Mouse (Mus musculus) neural tube, embryonic 15.5 days (tissue): ENCODE results near the gene Rfx3. TPM values are rescaled to one million over a fixed set of nuclear protein-coding genes. Genes with fewer than 3 reads are reported as not detected.

Experiments
- ATAC-seq: fragments of 200-750 bp; cut with Nextera tagmentation; 2 replicates; pipeline ENCODE4 v1.8.0; 2017; ENCODE audit warnings: mild to moderate bottlenecking, moderate TSS enrichment, moderate library complexity; ENCODE audit not compliant: low FRiP score
- H3K27ac ChIP-seq: fragments of 300-500 bp; sonication (generic); replicated peaks from 2 replicates; pipeline ENCODE4 v1.5.1; 2015; ENCODE audit warnings: mild to moderate bottlenecking, inconsistent platforms
- H3K27me3 ChIP-seq: fragments of 300-500 bp; sonication (generic); replicated peaks from 2 replicates; pipeline ENCODE4 v1.6.1; 2015; ENCODE audit warnings: inconsistent platforms
- H3K36me3 ChIP-seq: fragments of 300-500 bp; sonication (generic); 2 replicates; pipeline ENCODE4 v1.6.1; 2015; ENCODE audit warnings: inconsistent platforms
- H3K4me1 ChIP-seq: fragments of 300-500 bp; sonication (generic); 2 replicates; pipeline ENCODE4 v1.6.1; 2015; ENCODE audit warnings: inconsistent platforms
- H3K4me2 ChIP-seq: fragments of 300-500 bp; sonication (generic); 2 replicates; pipeline ENCODE4 v1.6.1; 2015; ENCODE audit warnings: inconsistent platforms, mild to moderate bottlenecking, moderate library complexity
- H3K4me3 ChIP-seq: fragments of 300-500 bp; sonication (generic); replicated peaks from 2 replicates; pipeline ENCODE4 v1.5.1; 2015; ENCODE audit warnings: mild to moderate bottlenecking, inconsistent platforms
- H3K9ac ChIP-seq: fragments of 300-500 bp; sonication (generic); replicated peaks from 2 replicates; pipeline ENCODE4 v1.6.1; 2015; ENCODE audit warnings: mild to moderate bottlenecking, inconsistent platforms
- H3K9me3 ChIP-seq: fragments of 300-500 bp; sonication (generic); replicated peaks from 2 replicates; pipeline ENCODE4 v1.6.1; 2016; ENCODE audit warnings: inconsistent platforms
- WGBS: fragments of 180-500 bp; shearing (Covaris S2); methylation state at CpG from one replicate; pipeline ENCODE4 v1.1.7; 2015; ENCODE audit warnings: mixed read lengths; 5-methylcytosine and 5-hydroxymethylcytosine counted together
- polyA plus RNA-seq: library from polyadenylated mRNA; unstranded; fragments of >200 nt; fragmentation: Nextera tagmentation; extraction: Ambion mirVana; gene quantifications from 2 replicates; pipeline ENCODE4 v1.2.1, GENCODE M21; 2015

Gene Rfx3
- polyA plus RNA-seq, 1 experiment from 2014 or later: 19.1 TPM

DNA sequence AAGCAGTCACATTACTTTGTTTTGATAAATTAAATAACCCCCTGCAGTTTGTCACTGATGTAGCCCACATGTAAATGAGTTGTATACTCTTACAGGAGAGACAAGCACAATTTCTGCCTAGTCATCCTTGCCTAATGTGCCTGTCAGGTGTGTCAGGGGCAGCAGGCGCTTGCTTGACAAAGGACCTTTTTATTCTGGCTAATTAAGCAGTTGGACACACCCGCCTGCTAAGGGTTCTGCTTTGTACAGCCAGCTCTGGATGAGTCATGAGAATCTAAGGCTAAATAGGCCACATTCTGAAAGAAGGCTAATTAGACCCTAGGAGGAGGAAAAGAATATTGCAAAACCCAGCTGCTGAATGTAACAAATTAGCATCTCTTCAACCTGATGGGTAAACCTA lies 106.3 kb downstream of the Rfx3 start:
- Histone ChIP-seq H3K4me1 (peaks cover 12% of the 10 kb centered on the region), H3K9ac (no peak overlapping the region), H3K27ac (no peak overlapping the region), H3K27me3 (no peaks in the 10 kb centered on the region), H3K36me3 (no peaks in the 10 kb centered on the region), H3K9me3 (no peaks in the 10 kb centered on the region), H3K4me2 (no peak overlapping the region), H3K4me3 (no peak overlapping the region)
- 15% methylated on average over 2 of the region's 2 CpGs for WGBS
- ATAC-seq: peak; percentile 69

DNA sequence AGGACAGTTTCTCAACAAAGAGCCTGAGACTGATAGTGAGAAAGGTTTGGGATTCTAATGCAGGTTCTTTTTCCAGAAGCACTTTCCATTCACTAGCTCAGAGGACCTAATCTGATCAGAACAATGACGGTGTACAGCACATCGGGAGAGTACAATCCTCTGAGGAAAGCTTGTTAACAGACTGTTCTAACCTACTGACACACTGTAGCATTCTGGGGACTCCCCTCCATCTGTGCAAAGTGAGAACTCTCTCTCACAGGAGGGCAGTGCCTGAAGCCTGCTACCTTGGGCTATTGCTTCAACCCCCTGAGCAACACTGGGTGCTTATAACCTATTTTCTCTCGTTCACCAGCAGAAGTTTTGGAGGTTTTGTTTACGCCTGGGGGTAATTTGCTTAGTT lies 106.8 kb downstream of the Rfx3 start:
- ATAC-seq: peak; percentile 55
- H3K27ac ChIP-seq: no peak overlapping the region; the same call in 1 of the 2 replicates

DNA sequence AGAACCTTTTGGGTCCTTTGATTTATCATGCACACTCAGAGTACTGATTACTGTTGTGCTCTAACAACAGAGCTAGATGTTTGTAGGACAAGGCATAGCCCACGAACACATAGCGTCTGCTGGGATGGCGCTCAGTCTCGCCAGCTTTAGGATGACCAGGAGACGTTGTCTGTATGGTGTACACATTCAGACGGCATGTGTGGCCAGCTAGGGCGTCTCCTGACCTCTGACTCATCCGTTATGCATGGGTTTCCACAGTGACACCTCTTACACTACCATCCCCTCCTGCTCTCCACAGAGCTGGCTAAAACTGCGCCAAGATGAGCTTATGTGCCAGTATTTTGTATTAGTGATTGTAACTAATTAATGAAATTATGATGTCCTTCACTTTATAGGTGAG lies 108.4 kb downstream of the Rfx3 start:
- peaks cover 12% of the 10 kb centered on the region for H3K4me1 ChIP-seq
- no peaks in the 10 kb centered on the region for H3K9me3 ChIP-seq
- no peaks in the 10 kb centered on the region for H3K27me3 ChIP-seq
- ATAC-seq: no peak
- no peak overlapping the region for H3K4me2 ChIP-seq
- H3K9ac ChIP-seq: no peak overlapping the region
- no peak overlapping the region for H3K4me3 ChIP-seq
- 66% methylated on average over 9 of the region's 9 CpGs for WGBS
- H3K27ac ChIP-seq: no peak overlapping the region
- H3K36me3 ChIP-seq: no peaks in the 10 kb centered on the region

More for the DNA sequence above, 106.8 kb downstream of the Rfx3 start:
- Histone ChIP-seq H3K9ac (no peak overlapping the region), H3K36me3 (no peaks in the 10 kb centered on the region), H3K9me3 (no peaks in the 10 kb centered on the region), H3K27me3 (no peaks in the 10 kb centered on the region), H3K4me1 (peaks cover 12% of the 10 kb centered on the region), H3K4me2 (no peak overlapping the region), H3K4me3 (no peak overlapping the region)
- WGBS: 19% methylated on average over 4 of the region's 4 CpGs

DNA sequence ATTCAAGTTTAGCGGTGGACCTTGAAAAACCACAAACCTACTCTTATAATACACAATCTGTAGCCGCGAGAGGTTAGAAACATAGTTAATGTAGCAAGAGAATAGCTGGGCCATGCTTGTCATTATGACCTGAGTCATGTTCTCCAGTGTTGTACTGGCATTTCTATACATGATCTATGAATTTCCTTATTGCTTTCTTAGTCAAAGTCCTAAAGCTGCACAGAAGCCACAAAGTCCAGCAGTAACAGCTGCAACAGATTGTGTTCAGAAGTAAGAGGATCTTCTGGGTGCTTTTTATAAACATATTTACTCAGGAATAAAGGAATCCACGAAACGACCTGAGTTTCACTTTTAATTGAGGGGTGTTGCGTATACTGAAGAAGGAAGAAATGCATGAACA lies 109.3 kb downstream of the Rfx3 start:
- H3K27ac ChIP-seq: no peak overlapping the region
- no peak for ATAC-seq
- no peak overlapping the region for H3K4me3 ChIP-seq
- H3K27me3 ChIP-seq: no peaks in the 10 kb centered on the region
- 82% methylated on average over 6 of the region's 6 CpGs for WGBS
- H3K4me2 ChIP-seq: no peak overlapping the region
- peaks cover 12% of the 10 kb centered on the region for H3K4me1 ChIP-seq
- H3K36me3 ChIP-seq: no peaks in the 10 kb centered on the region
- no peak overlapping the region for H3K9ac ChIP-seq
- H3K9me3 ChIP-seq: no peaks in the 10 kb centered on the region

DNA sequence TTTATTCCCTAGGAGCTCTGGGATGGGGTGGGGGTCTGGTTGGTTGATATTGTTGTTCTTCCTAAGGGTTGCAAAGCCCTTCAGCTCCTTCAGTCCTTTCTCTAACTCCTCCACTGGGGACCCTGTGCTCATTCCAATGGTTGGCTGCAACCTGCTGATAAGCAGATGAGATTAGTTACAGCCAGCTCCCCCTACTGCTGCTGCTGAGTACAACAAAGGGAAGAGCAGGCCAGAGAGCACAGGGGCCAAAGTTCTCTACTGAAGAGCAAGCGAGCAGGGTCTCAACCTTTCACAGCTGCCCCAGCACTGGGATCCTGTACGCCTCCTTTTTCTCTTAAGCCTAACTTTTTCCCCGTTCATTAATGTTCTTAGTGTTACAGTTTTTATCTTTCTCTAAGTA lies 126.4 kb downstream of the Rfx3 start:
- Histone ChIP-seq H3K4me3 (no peak overlapping the region), H3K27ac (no peak overlapping the region), H3K4me2 (no peak overlapping the region), H3K9me3 (no peaks in the 10 kb centered on the region), H3K9ac (no peak overlapping the region), H3K27me3 (no peaks in the 10 kb centered on the region), H3K4me1 (no peaks in the 10 kb centered on the region), H3K36me3 (no peaks in the 10 kb centered on the region)
- WGBS: 86% methylated on average over 3 of the region's 3 CpGs
- ATAC-seq: no peak

DNA sequence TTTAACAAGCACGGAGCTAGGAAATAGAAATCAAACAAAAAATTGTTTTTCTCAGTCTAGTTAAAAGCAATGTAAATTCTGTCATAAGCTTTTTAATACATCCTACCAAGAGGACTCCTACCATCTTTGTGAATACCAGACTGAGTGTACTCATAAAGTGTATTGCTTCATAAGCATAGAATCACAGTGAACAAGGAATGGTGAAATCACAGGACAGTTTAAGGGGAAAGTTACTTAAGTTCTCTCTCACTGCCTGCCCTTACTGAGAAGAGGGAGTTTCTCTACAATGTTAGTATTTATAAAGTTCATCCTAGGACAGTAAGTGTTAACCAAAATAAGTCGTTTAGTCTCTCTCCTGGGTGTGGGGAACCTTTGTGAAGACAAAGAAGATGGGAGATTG lies 133.5 kb downstream of the Rfx3 start:
- H3K9ac ChIP-seq: no peak overlapping the region
- WGBS: 67% methylated on average over 2 of the region's 2 CpGs
- H3K4me3 ChIP-seq: no peak overlapping the region
- no peak overlapping the region for H3K4me2 ChIP-seq
- no peak for ATAC-seq
- H3K4me1 ChIP-seq: no peaks in the 10 kb centered on the region
- H3K27me3 ChIP-seq: no peaks in the 10 kb centered on the region
- no peaks in the 10 kb centered on the region for H3K9me3 ChIP-seq
- no peak overlapping the region for H3K27ac ChIP-seq
- H3K36me3 ChIP-seq: no peaks in the 10 kb centered on the region

DNA sequence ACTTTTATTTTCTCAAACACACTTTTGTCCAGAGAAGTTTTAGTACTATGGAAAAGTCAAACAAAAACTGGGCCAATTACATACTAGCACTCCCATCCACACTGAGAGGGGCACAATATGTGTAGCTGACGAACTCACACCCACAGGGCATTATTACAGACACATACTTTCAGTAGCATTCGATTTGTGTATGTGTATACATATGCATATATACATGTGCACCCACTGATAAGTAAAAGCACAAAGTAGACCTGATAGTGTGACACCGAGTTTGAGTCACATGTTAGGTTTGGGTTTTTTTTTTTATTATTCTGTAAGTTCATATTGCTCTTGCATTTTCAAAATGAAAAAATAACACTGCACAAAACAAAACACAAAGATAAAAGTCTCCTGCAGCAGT lies 140.2 kb downstream of the Rfx3 start:
- Histone ChIP-seq H3K4me3 (no peak overlapping the region), H3K4me1 (no peaks in the 10 kb centered on the region), H3K27ac (no peak overlapping the region), H3K27me3 (no peaks in the 10 kb centered on the region), H3K4me2 (no peak overlapping the region), H3K9ac (no peak overlapping the region), H3K9me3 (no peaks in the 10 kb centered on the region), H3K36me3 (no peaks in the 10 kb centered on the region)
- no peak for ATAC-seq
- WGBS: 92% methylated on average over 3 of the region's 3 CpGs

DNA sequence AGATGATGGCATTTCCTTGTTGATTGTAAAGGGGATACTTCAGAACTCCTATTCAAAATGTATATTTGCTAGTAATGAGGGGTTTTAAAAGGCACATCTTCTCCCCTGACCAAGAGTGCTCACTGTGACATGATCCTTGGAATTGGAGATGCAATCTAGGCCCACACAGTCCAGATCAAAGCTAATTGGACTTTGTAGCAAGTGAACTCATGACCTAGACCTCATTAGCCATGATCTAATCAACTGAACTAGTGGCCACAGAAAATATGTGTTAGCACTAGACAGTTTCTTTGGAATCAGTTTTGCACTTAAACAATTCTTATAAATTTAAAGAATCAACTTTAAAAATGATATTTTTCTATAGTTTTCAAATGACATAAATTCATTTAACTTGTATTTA lies 151.3 kb downstream of the Rfx3 start:
- no peak for ATAC-seq
- no peaks in the 10 kb centered on the region for H3K36me3 ChIP-seq
- no peaks in the 10 kb centered on the region for H3K27me3 ChIP-seq
- no peak overlapping the region for H3K4me2 ChIP-seq
- H3K4me1 ChIP-seq: no peaks in the 10 kb centered on the region
- H3K9me3 ChIP-seq: no peaks in the 10 kb centered on the region
- no peak overlapping the region for H3K27ac ChIP-seq
- H3K9ac ChIP-seq: no peak overlapping the region
- H3K4me3 ChIP-seq: no peak overlapping the region

DNA sequence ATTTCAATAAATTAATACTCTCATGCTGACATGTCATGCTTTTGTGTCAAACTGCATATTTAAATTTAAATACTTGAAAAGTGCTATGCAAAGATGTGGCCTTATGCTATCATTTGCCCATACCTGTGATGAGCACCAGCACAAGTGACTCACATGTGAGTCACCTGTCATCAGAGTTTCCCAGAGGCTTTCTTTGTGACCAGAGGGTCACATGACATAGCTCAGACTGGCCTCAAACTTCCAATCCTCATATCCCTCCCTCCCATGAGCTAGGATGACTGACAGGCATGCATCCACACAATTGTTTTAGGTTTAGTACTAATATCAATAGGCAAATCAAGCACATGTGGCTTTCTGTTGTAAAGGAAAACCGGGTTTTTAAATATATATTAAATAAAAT lies 162.0 kb downstream of the Rfx3 start:
- Histone ChIP-seq H3K27ac (no peak overlapping the region), H3K4me2 (no peak overlapping the region), H3K27me3 (no peaks in the 10 kb centered on the region), H3K4me3 (no peak overlapping the region), H3K36me3 (no peaks in the 10 kb centered on the region), H3K9me3 (no peaks in the 10 kb centered on the region), H3K9ac (no peak overlapping the region), H3K4me1 (no peaks in the 10 kb centered on the region)
- no peak for ATAC-seq
- WGBS: 93% methylated on average over 1 of the region's 1 CpGs

DNA sequence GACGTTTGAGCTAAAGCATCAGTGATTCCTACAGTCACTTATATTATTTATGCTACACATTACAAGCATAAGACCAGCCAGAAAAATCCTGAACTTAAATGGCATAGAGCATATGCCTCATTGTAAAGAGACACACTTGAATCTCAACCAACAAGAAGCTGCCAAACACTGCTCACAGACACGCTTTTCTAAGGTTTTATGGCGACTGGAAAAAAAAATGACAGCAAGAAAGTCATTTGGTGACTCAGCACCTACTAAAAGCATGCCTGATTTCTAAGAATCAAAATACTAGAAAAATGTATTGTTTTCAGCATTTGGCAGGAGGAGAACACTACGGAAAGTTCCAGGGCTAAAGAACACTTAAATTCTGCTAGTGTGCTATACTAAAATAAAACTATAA lies 163.9 kb downstream of the Rfx3 start:
- no peak overlapping the region for H3K27ac ChIP-seq
- H3K36me3 ChIP-seq: no peaks in the 10 kb centered on the region
- H3K9ac ChIP-seq: no peak overlapping the region
- no peak for ATAC-seq
- 78% methylated on average over 4 of the region's 4 CpGs for WGBS
- H3K9me3 ChIP-seq: no peaks in the 10 kb centered on the region
- H3K4me3 ChIP-seq: no peak overlapping the region
- no peak overlapping the region for H3K4me2 ChIP-seq
- no peaks in the 10 kb centered on the region for H3K4me1 ChIP-seq
- no peaks in the 10 kb centered on the region for H3K27me3 ChIP-seq

DNA sequence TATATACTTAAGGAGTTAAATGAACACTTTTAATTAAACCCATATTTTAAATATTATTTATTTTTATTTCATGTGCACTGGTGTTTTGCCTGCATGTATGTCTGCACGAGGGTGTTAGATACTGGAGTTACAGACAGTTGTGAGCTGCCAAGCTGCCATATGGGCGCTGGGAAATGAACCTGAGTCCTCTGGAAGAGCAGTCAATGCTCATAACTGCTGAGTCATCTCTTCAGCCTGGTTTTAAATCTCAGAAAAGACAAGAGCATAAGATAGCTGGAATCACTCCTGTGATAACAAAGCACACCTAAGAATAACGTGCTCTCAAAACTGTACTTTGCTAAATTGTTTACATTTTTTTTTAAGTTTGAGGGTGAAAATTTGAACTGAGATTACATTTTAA lies 172.3 kb downstream of the Rfx3 start:
- Histone ChIP-seq H3K4me2 (no peak overlapping the region), H3K9me3 (no peaks in the 10 kb centered on the region), H3K27me3 (no peaks in the 10 kb centered on the region), H3K4me1 (no peaks in the 10 kb centered on the region), H3K9ac (no peak overlapping the region), H3K27ac (no peak overlapping the region), H3K4me3 (no peak overlapping the region), H3K36me3 (no peaks in the 10 kb centered on the region)
- no peak for ATAC-seq
- 67% methylated on average over 3 of the region's 3 CpGs for WGBS

DNA sequence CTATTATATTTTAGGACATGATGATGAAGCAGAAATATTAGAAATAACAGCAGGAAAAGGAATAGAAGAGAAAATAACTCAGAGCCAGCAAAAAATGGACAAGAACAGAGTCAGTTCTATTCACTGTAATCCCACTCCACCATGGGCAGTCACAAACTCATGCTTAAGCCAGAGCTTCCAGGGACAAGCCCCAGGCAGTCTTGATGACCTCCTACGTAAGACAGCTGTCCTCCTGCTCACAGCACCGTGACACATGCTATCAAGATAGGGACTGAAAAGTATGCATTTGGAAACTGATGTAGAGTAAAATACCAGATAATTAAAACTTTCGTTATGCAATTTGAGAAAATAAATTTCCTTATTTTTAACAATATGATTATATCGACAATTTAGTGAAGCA lies 172.9 kb downstream of the Rfx3 start:
- H3K4me2 ChIP-seq: no peak overlapping the region
- H3K4me1 ChIP-seq: no peaks in the 10 kb centered on the region
- H3K27me3 ChIP-seq: no peaks in the 10 kb centered on the region
- H3K36me3 ChIP-seq: no peaks in the 10 kb centered on the region
- no peak for ATAC-seq
- no peak overlapping the region for H3K27ac ChIP-seq
- H3K9me3 ChIP-seq: no peaks in the 10 kb centered on the region
- no peak overlapping the region for H3K4me3 ChIP-seq
- WGBS: 72% methylated on average over 4 of the region's 4 CpGs
- no peak overlapping the region for H3K9ac ChIP-seq

DNA sequence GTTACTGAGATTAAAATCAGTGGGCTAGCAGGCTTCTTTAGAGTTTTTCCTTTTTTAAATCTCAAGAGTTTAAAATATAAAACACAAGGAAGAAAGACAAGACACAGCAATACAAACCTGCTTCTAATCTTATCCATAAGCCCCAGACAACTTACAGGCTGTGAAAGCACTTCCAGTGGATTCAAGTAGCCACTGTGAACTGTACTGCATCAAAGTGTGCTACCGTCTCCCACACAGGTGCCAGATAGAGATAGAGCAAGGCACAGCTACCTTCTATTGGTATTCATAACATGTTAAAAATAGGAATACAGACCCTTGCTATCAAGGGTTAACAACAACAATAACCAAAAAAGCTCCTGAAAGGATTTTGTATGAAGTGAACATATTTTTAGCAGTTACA lies 178.5 kb downstream of the Rfx3 start:
- no peaks in the 10 kb centered on the region for H3K36me3 ChIP-seq
- no peak overlapping the region for H3K4me3 ChIP-seq
- no peaks in the 10 kb centered on the region for H3K27me3 ChIP-seq
- no peak overlapping the region for H3K9ac ChIP-seq
- 85% methylated on average over 1 of the region's 1 CpGs for WGBS
- H3K9me3 ChIP-seq: no peaks in the 10 kb centered on the region
- no peak overlapping the region for H3K4me2 ChIP-seq
- no peaks in the 10 kb centered on the region for H3K4me1 ChIP-seq
- H3K27ac ChIP-seq: no peak overlapping the region
- no peak for ATAC-seq
